Mouse (Mus musculus): ENCODE data around the gene Bmp2k. TPM values are rescaled to one million over a fixed set of nuclear protein-coding genes. Genes with fewer than 3 reads are reported as not detected.

The Bmp2k gene
- polyA plus RNA-seq, 1 experiment from 2014 or later = 7.2 TPM

DNA sequence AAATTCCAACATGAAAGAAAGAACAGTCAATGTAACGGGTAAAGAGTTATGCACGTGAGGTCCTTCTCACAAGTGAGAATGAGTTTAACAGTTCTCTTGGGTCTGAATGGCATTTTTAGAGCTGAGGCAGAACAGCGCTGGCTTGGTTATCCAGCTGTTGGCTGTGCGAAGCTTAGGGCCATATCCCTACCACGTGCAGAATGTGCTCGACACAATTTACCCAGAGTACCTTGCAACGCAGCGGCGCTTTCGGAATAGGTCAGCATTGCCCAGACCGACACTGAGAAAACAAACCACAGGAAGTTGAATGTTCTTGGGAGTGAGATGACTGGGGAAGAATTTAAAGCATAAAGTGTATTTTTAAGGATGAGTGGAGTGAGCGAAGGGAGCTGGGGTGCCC, 127.5 kb downstream of the Bmp2k start:
- Histone ChIP-seq H3K9me3 (ENCODE audit: control insufficient read depth, low read length) (no peaks in the 10 kb centered on the region), H3K4me3 (replicated peaks; ENCODE audit: low read length) (no peak overlapping the region), H3K27me3 (replicated peaks; ENCODE audit: control insufficient read depth, insufficient read depth, low read length) (no peaks in the 10 kb centered on the region), H3K27ac (ENCODE audit: low read length) (no peak overlapping the region), H3K4me1 (replicated peaks; ENCODE audit: control insufficient read depth, insufficient read depth, low read length) (no peaks in the 10 kb centered on the region), H3K9ac (replicated peaks; ENCODE audit: low read depth, low read length) (no peak overlapping the region), H3K36me3 (ENCODE audit: control insufficient read depth, insufficient read depth) (no peaks in the 10 kb centered on the region), H3K4me2 (ENCODE audit: low read length) (no peak overlapping the region)
- ATAC-seq = no peak
- 85% methylated on average over 12 of the region's 12 CpGs for WGBS

GRCm38 (mm10) chr5:97125459-97125970, 128.0 kb downstream of the Bmp2k start:
- no peak overlapping the region for H3K9ac ChIP-seq (replicated peaks; ENCODE audit: low read depth, low read length)
- H3K36me3 ChIP-seq (ENCODE audit: control insufficient read depth, insufficient read depth) = no peaks in the 10 kb centered on the region
- H3K27me3 ChIP-seq (replicated peaks; ENCODE audit: control insufficient read depth, insufficient read depth, low read length) = no peaks in the 10 kb centered on the region
- no peak overlapping the region for H3K4me2 ChIP-seq (ENCODE audit: low read length)
- WGBS = 72% methylated on average over 10 of the region's 10 CpGs
- no peaks in the 10 kb centered on the region for H3K9me3 ChIP-seq (ENCODE audit: control insufficient read depth, low read length)
- no peak overlapping the region for H3K4me3 ChIP-seq (replicated peaks; ENCODE audit: low read length)
- H3K4me1 ChIP-seq (replicated peaks; ENCODE audit: control insufficient read depth, insufficient read depth, low read length) = no peaks in the 10 kb centered on the region
- ATAC-seq = no peak
- no peak overlapping the region for H3K27ac ChIP-seq (ENCODE audit: low read length)

- ATAC-seq = peak; percentile 87
- Histone ChIP-seq H3K9me3 (ENCODE audit: control insufficient read depth, low read length) (no peaks in the 10 kb centered on the region), H3K9ac (replicated peaks; ENCODE audit: low read depth, low read length) (no peak overlapping the region), H3K4me2 (ENCODE audit: low read length) (no peak overlapping the region), H3K27ac (ENCODE audit: low read length) (no peak overlapping the region), H3K4me3 (replicated peaks; ENCODE audit: low read length) (no peak overlapping the region), H3K36me3 (ENCODE audit: control insufficient read depth, insufficient read depth) (no peaks in the 10 kb centered on the region), H3K4me1 (replicated peaks; ENCODE audit: control insufficient read depth, insufficient read depth, low read length) (no peaks in the 10 kb centered on the region), H3K27me3 (replicated peaks; ENCODE audit: control insufficient read depth, insufficient read depth, low read length) (no peaks in the 10 kb centered on the region)
- 15% methylated on average over 4 of the region's 4 CpGs for WGBS
These were observed 128.5 kb downstream of the Bmp2k start for GRCm38 (mm10) chr5:97126005-97126404.

DNA sequence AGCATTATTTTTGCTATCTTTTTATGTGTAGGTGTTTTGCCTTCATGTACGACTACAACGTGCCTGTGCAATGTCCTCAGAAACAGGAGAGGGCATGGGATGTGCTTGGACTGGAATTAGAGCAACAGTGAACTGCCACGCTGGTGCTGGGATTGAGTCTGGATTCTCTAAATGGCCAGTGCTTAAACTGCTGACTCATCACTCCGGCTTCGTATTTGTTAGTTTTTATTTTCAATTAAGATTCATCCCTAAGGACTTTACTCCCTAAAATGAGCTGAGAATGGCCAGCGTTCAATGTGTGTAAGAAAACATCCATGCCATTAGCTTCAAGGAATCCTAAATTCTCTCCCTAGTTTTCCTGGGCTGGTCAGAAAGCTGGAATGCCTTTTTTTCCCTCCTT, 129.8 kb downstream of the Bmp2k start:
- H3K27ac ChIP-seq (ENCODE audit: low read length) = no peak overlapping the region
- H3K4me1 ChIP-seq (replicated peaks; ENCODE audit: control insufficient read depth, insufficient read depth, low read length) = no peaks in the 10 kb centered on the region
- H3K9ac ChIP-seq (replicated peaks; ENCODE audit: low read depth, low read length) = no peak overlapping the region
- H3K36me3 ChIP-seq (ENCODE audit: control insufficient read depth, insufficient read depth) = no peaks in the 10 kb centered on the region
- 88% methylated on average over 6 of the region's 6 CpGs for WGBS
- no peak overlapping the region for H3K4me3 ChIP-seq (replicated peaks; ENCODE audit: low read length)
- H3K27me3 ChIP-seq (replicated peaks; ENCODE audit: control insufficient read depth, insufficient read depth, low read length) = no peaks in the 10 kb centered on the region
- no peak for ATAC-seq
- no peaks in the 10 kb centered on the region for H3K9me3 ChIP-seq (ENCODE audit: control insufficient read depth, low read length)
- H3K4me2 ChIP-seq (ENCODE audit: low read length) = no peak overlapping the region

GRCm38 (mm10) chr5:97128242-97129226, 131.0 kb downstream of the Bmp2k start:
- H3K27me3 ChIP-seq (replicated peaks; ENCODE audit: control insufficient read depth, insufficient read depth, low read length) = no peaks in the 10 kb centered on the region
- no peaks in the 10 kb centered on the region for H3K36me3 ChIP-seq (ENCODE audit: control insufficient read depth, insufficient read depth)
- H3K4me1 ChIP-seq (replicated peaks; ENCODE audit: control insufficient read depth, insufficient read depth, low read length) = no peaks in the 10 kb centered on the region
- WGBS = 43% methylated on average over 21 of the region's 21 CpGs
- no peak overlapping the region for H3K4me3 ChIP-seq (replicated peaks; ENCODE audit: low read length)
- H3K9me3 ChIP-seq (ENCODE audit: control insufficient read depth, low read length) = no peaks in the 10 kb centered on the region
- no peak overlapping the region for H3K4me2 ChIP-seq (ENCODE audit: low read length)
- ATAC-seq = peak; percentile 68
- H3K9ac ChIP-seq (replicated peaks; ENCODE audit: low read depth, low read length) = no peak overlapping the region
- no peak overlapping the region for H3K27ac ChIP-seq (ENCODE audit: low read length)

GRCm38 (mm10) chr5:97129589-97129988, 132.1 kb downstream of the Bmp2k start:
- ATAC-seq = no peak
- no peaks in the 10 kb centered on the region for H3K27me3 ChIP-seq (replicated peaks; ENCODE audit: control insufficient read depth, insufficient read depth, low read length)
- H3K9me3 ChIP-seq (ENCODE audit: control insufficient read depth, low read length) = no peaks in the 10 kb centered on the region
- H3K4me2 ChIP-seq (ENCODE audit: low read length) = no peak overlapping the region
- no peak overlapping the region for H3K27ac ChIP-seq (ENCODE audit: low read length)
- WGBS = 65% methylated on average over 2 of the region's 2 CpGs
- 0 out of 2 replicates have a peak, but pooled peaks cover 3% of the 10 kb centered on the region for H3K4me1 ChIP-seq (replicated peaks; ENCODE audit: control insufficient read depth, insufficient read depth, low read length)
- H3K4me3 ChIP-seq (replicated peaks; ENCODE audit: low read length) = no peak overlapping the region
- no peaks in the 10 kb centered on the region for H3K36me3 ChIP-seq (ENCODE audit: control insufficient read depth, insufficient read depth)
- no peak overlapping the region for H3K9ac ChIP-seq (replicated peaks; ENCODE audit: low read depth, low read length)

DNA sequence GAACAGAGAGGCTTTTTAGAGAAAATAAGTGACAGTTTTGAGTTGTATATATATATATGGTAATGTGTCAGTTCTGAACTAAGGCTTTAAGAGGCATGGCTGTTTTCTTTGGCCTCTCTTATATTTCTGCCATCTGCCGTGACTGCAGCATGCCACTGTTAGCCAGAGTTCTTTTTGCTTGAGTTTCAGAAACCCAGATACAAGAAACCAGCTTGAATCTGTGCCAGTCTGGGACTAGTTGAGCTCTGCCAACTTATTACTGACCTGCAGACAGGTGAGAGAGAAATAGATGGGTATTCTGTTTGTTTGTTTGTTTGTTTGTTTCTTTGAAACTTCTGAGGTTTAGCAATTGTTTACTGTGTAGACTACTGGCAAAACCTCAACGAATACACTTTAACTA, 137.8 kb downstream of the Bmp2k start:
- H3K27ac ChIP-seq (ENCODE audit: low read length) = no peak overlapping the region
- 0 out of 2 replicates have a peak, but pooled peaks cover 3% of the 10 kb centered on the region for H3K4me1 ChIP-seq (replicated peaks; ENCODE audit: control insufficient read depth, insufficient read depth, low read length)
- 61% methylated on average over 2 of the region's 2 CpGs for WGBS
- no peak overlapping the region for H3K9ac ChIP-seq (replicated peaks; ENCODE audit: low read depth, low read length)
- no peak overlapping the region for H3K4me3 ChIP-seq (replicated peaks; ENCODE audit: low read length)
- H3K36me3 ChIP-seq (ENCODE audit: control insufficient read depth, insufficient read depth) = no peaks in the 10 kb centered on the region
- H3K4me2 ChIP-seq (ENCODE audit: low read length) = no peak overlapping the region
- no peaks in the 10 kb centered on the region for H3K9me3 ChIP-seq (ENCODE audit: control insufficient read depth, low read length)
- no peaks in the 10 kb centered on the region for H3K27me3 ChIP-seq (replicated peaks; ENCODE audit: control insufficient read depth, insufficient read depth, low read length)
- no peak for ATAC-seq

Other genes with a start within 250 kb of the Bmp2k start
- gene Anxa3, start 204.3 kb upstream of the Bmp2k start, polyA plus RNA-seq (2015; fragmentation: Nextera tagmentation; extraction: Ambion mirVana) = 25.0 and 29.2 TPM in 2 replicates
- gene Paqr3, start 113.9 kb downstream of the Bmp2k start, polyA plus RNA-seq (2015; fragmentation: Nextera tagmentation; extraction: Ambion mirVana) = 20.4 and 23.3 TPM in 2 replicates